Mouse (Mus musculus) testis, postnatal 10 days (tissue): Measurements from ENCODE around the gene Appbp2.
"Not testable (repeated sequence)": the region's sequence is repeated elsewhere in the genome, so short reads cannot be mapped to it uniquely, and the experiment has no call there.

Source experiments
- DNase-seq: peaks from one replicate; pipeline ENCODE4 v3.0.0; 2021; ENCODE audit warnings: low spot score

Appbp2 gene

GRCm38 (mm10) chr11:85222561-85222960 lies 12.4 kb downstream of the Appbp2 start:
- no peak for DNase-seq

DNA sequence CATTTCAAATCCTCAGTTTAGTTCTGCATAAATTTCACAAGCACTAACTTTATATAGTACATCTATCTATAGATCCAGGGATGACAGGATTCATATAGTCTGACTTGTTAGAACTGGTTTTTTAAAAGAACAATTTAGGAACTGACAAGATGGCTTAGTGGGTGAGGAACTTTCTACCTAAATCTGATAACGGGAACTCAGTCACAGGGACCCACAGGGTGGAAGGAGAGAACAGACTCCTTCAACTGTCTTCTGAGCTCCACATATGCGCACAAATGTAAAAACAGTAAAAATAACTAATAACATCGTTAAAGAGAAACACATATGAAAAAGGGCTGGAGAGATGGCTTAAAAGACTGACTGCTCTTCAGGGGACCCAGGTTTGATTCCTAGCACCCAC lies 15.9 kb downstream of the Appbp2 start:
- no peak for DNase-seq

DNA sequence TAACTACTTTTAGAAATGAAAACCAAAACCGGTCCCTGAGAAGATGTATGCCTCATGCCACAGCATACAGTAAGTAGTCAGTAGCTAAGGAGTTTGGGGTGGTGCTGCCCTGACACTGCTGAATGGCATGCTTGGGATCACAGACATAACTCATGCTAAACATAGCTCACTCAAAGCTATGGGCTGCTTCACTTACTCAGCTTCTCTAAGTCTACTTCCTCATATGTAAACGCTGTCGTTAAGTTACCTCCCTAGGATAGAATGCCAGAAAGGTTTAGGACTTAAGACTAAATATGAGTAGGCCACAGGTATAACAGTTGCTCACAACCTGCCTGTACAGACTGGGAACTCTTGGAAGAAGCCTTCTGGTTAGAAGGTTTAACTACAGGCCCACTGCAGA lies 20.3 kb downstream of the Appbp2 start:
- no peak for DNase-seq

GRCm38 (mm10) chr11:85213215-85213614 lies 21.7 kb downstream of the Appbp2 start:
- no peak for DNase-seq

GRCm38 (mm10) chr11:85211151-85211550 lies 23.8 kb downstream of the Appbp2 start:
- DNase-seq, result no peak

DNA sequence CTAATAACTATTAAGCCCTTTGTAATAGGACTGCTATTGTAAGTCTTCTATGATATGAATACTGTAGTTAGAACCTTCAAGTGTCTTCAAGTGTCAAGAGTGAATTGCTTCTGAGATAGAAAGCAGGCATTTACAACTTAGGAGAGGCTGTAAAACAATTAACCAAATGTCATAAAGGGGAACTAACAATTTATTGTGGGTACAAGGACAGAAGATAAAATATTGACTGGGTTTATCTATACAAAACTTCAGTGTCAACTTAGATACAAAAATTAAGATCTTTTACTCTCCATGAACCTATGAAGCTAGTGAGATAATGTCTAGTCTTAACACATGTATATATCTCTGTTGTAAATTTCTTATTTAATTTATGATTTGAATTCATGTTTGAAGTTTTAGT lies 28.7 kb downstream of the Appbp2 start:
- no peak for DNase-seq

GRCm38 (mm10) chr11:85198906-85199305 lies 36.0 kb downstream of the Appbp2 start:
- DNase-seq, result no peak

GRCm38 (mm10) chr11:85196046-85196445 lies 38.9 kb downstream of the Appbp2 start:
- no peak for DNase-seq

GRCm38 (mm10) chr11:85194206-85194605 lies 40.7 kb downstream of the Appbp2 start:
- no peak for DNase-seq

DNA sequence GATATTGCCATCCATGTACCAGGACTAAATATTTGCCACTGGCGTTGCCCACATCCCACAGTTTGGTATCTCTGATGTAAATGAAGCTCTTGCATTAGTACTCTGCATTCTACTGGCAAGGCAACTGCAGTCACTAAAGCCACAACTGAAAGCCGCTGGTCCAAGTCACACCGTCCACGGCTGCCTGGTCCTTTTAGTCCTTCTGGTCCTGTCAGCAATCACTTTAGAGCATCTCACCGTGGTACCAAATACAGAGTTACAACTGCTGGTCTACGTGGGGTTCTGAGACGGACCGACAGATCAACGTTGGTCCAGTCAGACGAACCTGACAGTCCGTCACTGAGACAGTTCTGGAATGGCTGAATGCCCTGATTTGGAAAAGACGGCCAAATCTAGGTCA lies 44.2 kb downstream of the Appbp2 start:
- DNase-seq, result no peak

DNA sequence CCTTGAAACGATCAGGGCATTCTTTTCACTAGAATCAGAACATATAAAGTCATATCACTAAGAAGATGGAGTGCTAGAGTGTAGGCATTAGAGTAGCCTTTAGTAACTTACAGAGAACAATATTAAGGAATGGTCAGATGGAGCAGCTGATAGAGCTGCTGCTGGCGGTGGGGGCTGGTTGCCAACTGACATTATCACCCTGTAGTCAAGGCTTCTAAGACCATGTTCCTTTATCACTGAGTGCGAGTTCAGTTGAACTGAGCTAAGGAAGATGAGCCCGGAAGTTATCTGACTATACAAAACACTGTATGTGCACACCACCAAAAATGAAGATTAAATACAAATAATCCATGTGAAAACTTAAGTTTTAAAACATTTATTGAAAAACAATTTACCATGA lies 45.8 kb downstream of the Appbp2 start:
- DNase-seq, result no peak

DNA sequence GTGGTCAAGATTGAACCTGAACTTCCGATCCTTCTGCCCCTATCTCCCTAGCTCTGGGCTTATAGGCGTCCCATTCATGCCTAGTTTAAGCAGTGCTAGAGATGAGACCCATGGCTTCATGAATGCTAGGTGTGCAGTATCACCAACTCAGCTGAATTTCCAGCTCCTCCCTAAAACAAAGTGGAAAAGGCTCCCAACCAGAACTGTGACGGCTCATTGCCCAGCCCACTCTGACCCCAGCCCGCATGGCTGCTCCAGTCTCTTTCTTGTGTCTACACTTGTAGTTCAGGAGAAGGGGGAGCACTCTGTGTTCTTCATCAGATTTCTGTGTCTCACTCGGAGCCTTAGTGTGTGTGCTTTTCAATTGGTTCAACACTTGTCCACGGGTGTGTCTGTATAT lies 50.1 kb downstream of the Appbp2 start:
- DNase-seq, result no peak

DNA sequence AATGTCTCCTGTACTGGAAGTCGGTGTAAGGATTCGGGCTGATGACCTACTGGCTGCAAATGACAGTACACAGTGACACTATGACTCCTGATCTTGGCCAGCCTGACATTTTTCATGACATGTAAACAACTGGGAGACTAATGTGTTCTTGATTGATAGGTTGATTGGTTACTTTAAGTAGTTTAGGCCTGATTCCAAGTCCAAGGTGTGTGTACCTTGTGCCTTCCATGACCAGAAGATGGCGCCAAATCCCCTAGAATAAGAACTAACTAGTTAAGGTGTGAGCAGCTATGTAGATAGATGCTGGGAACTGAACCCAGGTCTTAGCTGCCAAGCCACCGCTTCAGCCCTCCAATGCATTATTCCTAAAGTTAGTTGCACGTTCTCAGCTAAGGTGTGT lies 50.8 kb downstream of the Appbp2 start:
- peak; percentile 62 for DNase-seq

DNA sequence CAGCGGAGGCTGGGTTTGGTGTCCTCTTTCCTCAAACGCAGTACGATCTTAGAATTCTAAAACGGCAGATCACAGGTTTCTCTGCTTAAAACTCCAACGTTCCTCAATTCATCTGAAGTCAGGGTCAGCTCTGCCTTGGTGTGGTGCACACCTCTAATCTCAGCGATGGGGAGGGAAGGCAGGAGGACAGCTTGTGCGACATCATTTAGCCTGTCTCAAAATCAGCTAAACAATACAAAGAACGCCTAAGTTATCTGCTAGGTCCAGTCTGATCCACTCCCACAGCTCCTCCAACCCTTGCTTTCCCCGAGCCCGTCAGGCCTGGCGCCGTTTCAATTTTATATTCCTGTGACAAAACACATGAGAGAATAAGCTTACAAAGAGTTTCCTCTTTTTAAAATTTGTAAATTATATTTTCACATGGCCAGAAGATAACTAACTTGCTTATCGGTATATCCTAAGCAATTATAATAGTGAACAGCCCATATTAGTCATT lies 51.6 kb downstream of the Appbp2 start:
- DNase-seq, result peak; percentile 68

DNA sequence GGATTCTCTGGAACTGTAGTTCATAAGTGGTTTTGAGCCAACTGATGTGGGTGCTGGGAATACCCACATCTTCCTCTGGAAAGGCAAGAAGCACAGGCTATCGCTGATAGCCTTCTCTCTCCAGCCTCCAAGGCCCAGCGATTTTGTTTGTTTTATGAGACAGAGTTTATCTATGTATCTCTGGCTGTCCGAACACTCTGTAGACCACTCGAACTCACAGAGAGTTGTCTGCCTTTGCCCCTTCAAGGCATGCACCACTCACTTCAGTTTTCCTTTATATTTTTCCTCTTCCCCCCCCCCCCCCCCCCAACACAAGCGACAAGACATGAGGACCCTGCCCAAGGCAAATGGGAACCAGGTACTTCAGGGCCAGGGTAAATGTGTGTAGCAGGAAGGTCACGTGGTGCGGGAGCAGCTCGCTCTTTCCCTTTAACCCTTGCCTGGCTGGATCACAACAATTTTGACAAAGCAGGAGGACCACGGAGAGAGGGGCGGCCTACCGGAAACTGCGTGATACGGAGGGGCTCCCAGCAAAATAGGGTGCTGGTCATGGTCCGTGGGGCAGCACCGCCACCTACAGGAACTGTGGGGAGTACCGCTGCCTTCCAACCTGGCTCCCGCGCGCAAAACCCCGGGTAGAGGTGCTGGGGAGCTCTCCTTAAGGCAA lies 52.2 kb downstream of the Appbp2 start:
- peak; percentile 86 for DNase-seq

- DNase-seq, result no peak
These were observed 56.5 kb downstream of the Appbp2 start for GRCm38 (mm10) chr11:85178413-85178812.

- no peak for DNase-seq
These were observed 57.2 kb downstream of the Appbp2 start for GRCm38 (mm10) chr11:85177761-85178160.

GRCm38 (mm10) chr11:85175941-85176340 lies 59.0 kb downstream of the Appbp2 start:
- no peak for DNase-seq

DNA sequence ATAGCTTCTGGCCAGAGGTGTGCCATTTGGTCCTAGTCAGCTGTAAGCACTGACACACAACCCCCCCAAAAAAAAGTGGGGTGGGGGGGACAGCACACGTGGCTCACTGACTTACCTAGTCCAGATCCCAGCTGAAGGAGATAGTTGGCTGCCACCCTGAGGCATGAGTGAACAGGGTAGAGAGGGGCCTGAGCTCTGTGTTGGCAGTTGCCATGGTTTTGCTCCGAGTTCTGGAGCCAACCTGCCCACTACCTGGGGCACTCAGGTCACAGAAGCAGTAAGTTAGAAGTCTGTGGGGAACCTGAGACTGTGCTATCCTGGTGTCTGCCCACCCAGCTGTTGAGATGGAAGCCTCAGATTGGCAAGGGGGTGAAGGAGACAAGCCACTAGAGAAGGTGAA lies 64.1 kb downstream of the Appbp2 start:
- DNase-seq, result no peak

DNA sequence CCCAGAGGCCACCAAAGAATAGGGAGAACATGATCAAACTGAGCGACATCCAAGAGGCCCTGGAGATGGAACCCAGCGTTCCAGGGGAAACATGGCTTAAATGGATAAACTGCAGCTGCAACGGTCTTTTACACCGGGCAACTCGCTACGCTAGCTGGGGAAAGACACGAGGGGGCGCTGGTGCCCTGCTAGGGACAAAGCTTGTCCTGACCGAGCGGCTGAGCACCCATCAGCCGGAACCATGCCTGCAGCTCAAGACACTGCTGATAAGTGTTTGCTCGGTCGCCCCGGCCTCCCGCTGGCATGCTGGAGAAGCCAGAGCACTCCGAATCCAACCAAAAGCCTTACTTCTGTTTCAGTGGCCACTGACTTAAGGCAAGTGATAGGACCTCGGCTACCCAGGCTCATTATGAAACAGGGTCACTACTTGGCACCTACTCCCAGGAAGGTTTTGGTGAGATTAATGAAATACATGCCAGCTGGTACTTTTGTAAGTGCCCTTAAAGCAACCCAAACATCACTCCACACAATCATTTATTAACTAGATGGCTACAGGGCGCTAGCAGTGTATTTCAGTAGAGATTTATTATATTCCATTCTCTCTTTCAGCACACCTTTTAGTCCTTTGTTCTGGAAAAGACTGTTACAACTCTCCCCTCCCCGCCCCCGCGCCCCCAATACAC lies 64.7 kb downstream of the Appbp2 start, which contains the start of gene 1700125H20Rik:
TSS of gene 1700125H20Rik (plus strand) at position 347 of the 683 bp plus-strand sequence.
- peak; percentile 98 for DNase-seq

DNA sequence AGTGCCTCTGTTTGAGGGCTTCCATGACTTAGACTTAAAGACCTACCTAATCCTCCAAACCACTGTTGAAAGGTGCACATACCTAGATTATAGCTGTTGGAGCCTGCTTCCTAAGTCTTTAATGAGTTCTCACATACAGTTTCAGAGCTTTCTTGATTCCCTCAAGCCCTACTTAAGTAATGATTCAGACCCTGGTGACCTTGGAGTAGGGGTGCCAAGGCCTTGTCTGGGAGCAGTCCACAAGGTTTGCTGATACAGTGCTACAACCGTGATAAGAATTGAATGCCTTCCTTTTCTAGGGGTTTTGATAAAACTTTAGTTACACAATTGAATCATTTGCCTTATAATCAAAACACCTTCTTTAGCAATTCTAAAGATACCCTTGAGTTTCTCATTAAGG lies 67.4 kb downstream of the Appbp2 start:
- DNase-seq, result no peak

DNA sequence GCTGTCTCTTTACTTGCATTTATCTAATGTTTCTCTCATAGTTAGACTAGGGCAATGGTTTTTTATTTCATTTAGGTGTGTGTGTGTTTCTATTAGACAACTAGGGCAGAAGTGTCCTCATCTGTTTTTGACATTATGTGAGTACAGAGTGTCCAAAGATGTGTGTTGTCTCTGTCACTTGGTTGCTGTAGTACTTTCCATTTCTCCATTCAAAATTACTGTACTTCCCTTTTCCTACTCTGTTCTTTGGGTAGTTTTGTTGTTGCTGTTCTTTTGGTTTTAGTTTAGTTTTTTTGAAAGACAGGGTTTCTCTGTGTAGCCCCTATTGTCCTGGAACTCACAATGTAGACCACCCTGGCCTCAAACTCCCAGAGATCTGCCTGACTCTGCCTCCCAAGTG lies 70.6 kb downstream of the Appbp2 start:
- DNase-seq, result no peak

DNA sequence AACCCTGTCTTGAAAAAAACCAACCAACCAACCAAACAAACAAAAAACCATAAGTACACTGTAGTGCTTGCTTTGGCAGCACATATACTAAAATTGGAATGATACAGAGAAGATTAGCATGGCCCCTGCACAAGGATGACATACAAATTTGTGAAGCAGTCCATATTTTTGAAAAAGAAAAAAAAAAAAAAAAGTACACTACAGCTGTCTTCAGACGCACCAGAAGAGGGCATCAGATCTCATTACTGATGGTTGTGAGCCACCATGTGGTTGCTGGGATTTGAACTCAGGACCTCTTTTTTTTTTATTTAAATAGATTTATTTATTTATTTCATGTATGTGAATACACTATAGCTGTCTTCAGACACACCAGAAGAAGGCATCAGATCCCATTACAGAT lies 71.9 kb downstream of the Appbp2 start:
- not testable (repeated sequence) for DNase-seq

DNA sequence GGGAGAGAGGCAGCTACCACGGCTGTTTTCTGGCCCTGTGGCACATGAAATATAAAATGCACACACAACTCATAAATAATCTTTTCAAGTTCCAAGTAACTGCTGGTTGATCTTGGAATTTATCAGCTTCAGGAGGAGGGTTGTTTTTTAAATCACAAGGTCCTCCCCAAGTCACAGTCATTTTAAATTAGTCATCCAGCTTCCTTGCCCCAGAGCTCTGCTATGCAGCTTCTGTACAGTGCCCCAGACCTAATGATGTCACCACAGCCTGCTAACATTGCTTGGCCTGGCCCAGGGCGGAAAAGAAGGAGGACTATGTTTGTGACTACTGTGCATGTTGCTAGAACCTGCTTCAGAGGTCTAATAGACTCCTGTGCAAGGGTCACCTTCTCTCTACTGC lies 77.6 kb downstream of the Appbp2 start:
- no peak for DNase-seq
